In genomic region chr2:90874025-90874424, GRCm38 (mm10) we compare ENCODE assay signal across 32 mouse cellular contexts. TPM values are rescaled to one million over a fixed set of nuclear protein-coding genes. Genes with fewer than 3 reads are reported as not detected.
DNase-seq lines count a peak whose midpoint lies in the region; ATAC-seq lines count a peak whose summit lies in the region.
"Had no signal": no experiment of that assay in that cellular context is flagged by ENCODE, and none has a peak within 500 bp of the region (broad histone marks: within the 10 kb centered on the region; RNA-seq: fewer than 3 reads in every experiment).

No protein-coding gene starts in this region.

- H3K9ac ChIP-seq in kidney, embryonic 16.5 days (replicated peaks; ENCODE audit: low read length) = no peak overlapping the region
- H3K9ac ChIP-seq: heart, embryonic 13.5 days; hindbrain, embryonic 12.5 days; intestine, embryonic 15.5 days; limb, embryonic 15.5 days; liver, embryonic 15.5 days; lung, embryonic 14.5 days; midbrain, embryonic 15.5 days; neural tube, embryonic 15.5 days; stomach, embryonic 15.5 days had no signal

- ATAC-seq in kidney, embryonic 16.5 days (ENCODE audit: low FRiP score, low TSS enrichment) = no peak
- ATAC-seq: activated CD4-positive, CD25-positive, alpha-beta regulatory T cell, adult 4 months; forebrain, embryonic 16.5 days; hindbrain, postnatal 0 days; intestine, embryonic 15.5 days; midbrain, embryonic 15.5 days had no signal

- no peaks in the 10 kb centered on the region for H3K4me1 ChIP-seq in kidney, embryonic 16.5 days (ENCODE audit: insufficient read depth, low read length)
- H3K4me1 ChIP-seq: hindbrain, embryonic 12.5 days; limb, embryonic 10.5 days; limb, embryonic 15.5 days; midbrain, embryonic 15.5 days had no signal

- no peak overlapping the region for H3K4me3 ChIP-seq in kidney, embryonic 16.5 days (ENCODE audit: low read length)
- H3K4me3 ChIP-seq: erythroblast, embryonic 14.5 days; heart, embryonic 13.5 days; hindbrain, embryonic 12.5 days; intestine, embryonic 15.5 days; limb, embryonic 10.5 days; limb, embryonic 15.5 days; liver, embryonic 15.5 days; midbrain, embryonic 10.5 days; midbrain, embryonic 15.5 days; neural tube, embryonic 15.5 days; stomach, embryonic 15.5 days had no signal

- H3K36me3 ChIP-seq in kidney, embryonic 16.5 days (ENCODE audit: insufficient read depth, low read length) = no peaks in the 10 kb centered on the region
- H3K36me3 ChIP-seq: heart, embryonic 13.5 days; hindbrain, embryonic 12.5 days; intestine, embryonic 15.5 days; limb, embryonic 10.5 days; limb, embryonic 15.5 days; liver, embryonic 15.5 days; midbrain, embryonic 10.5 days; midbrain, embryonic 15.5 days; neural tube, embryonic 15.5 days; stomach, embryonic 15.5 days had no signal

- intact Hi-C loops in heart, postnatal 10 days (cut with DNase I) = no loop called here
- intact Hi-C loops in heart, postnatal 25 days (cut with DNase I) = loop anchor here (2.0 kb wide), 1 partner anchor 21 kb away; no protein-coding TSS in a partner anchor

- 90% methylated on average over 1 of the region's 1 CpGs for WGBS in kidney, embryonic 16.5 days

- H3K4me2 ChIP-seq in kidney, embryonic 16.5 days (replicated peaks; ENCODE audit: low read depth, low read length) = no peak overlapping the region
- H3K4me2 ChIP-seq: heart, embryonic 13.5 days; hindbrain, embryonic 12.5 days; intestine, embryonic 15.5 days; limb, embryonic 15.5 days; liver, embryonic 15.5 days; lung, embryonic 14.5 days; midbrain, embryonic 15.5 days; neural tube, embryonic 15.5 days; stomach, embryonic 15.5 days had no signal

- H3K9me3 ChIP-seq in kidney, embryonic 16.5 days (ENCODE audit: low read length) = no peaks in the 10 kb centered on the region
- H3K9me3 ChIP-seq: heart, embryonic 13.5 days; hindbrain, embryonic 12.5 days; intestine, embryonic 15.5 days; limb, embryonic 10.5 days; limb, embryonic 15.5 days; liver, embryonic 15.5 days; midbrain, embryonic 10.5 days; midbrain, embryonic 15.5 days; neural tube, embryonic 15.5 days; stomach, embryonic 15.5 days had no signal

- H3K27me3 ChIP-seq in kidney, embryonic 16.5 days (ENCODE audit: insufficient read depth, low read length) = no peaks in the 10 kb centered on the region
- H3K27me3 ChIP-seq: CH12.LX; heart, embryonic 13.5 days; hindbrain, embryonic 12.5 days; intestine, embryonic 15.5 days; limb, embryonic 15.5 days; midbrain, embryonic 15.5 days; neural tube, embryonic 15.5 days; stomach, embryonic 15.5 days had no signal

- H3K27ac ChIP-seq in kidney, embryonic 16.5 days (ENCODE audit: low read length) = no peak overlapping the region
- H3K27ac ChIP-seq: heart, embryonic 13.5 days; hindbrain, embryonic 12.5 days; hindbrain, postnatal 0 days; intestine, embryonic 15.5 days; kidney, postnatal 0 days; limb, embryonic 10.5 days; limb, embryonic 15.5 days; liver, embryonic 15.5 days; midbrain, embryonic 10.5 days; midbrain, embryonic 15.5 days; neural tube, embryonic 15.5 days; stomach, embryonic 15.5 days had no signal

- DNase-seq in adrenal gland, postnatal 14 days = peak; percentile 19
- DNase-seq in adrenal gland, postnatal 10 days = no peak
- peak; percentile 67 for DNase-seq in cerebellum, adult 9-11 months
- no peak for DNase-seq in cerebellum, postnatal 10 days
- DNase-seq in heart, postnatal 10 days = peak; percentile 30
- no peak for DNase-seq in heart, postnatal 25 days (ENCODE audit: low spot score)
- DNase-seq: adrenal gland, adult 2 months; gastrocnemius, postnatal 14 days; kidney, adult 2 months; kidney, postnatal 4 days; lung, embryonic 14.5 days; lung, postnatal 14 days; retina, postnatal 1 day; right cerebral cortex, postnatal 14 days had no signal

RNA-seq across cellular contexts. Expression of gene C1qtnf4, which starts 11.6 kb away (rescaled TPM):
- 2.3 and 2.8 TPM in 2 replicates for total RNA-seq in adrenal gland, postnatal 14 days (2021)
- 1 to 10 TPM; 3.3 to 4.8 TPM for total RNA-seq in adrenal gland, postnatal 10 days (2021)
- total RNA-seq in heart, postnatal 10 days (2021) = 1 to 10 TPM; 6.2 to 6.6 TPM
- total RNA-seq in heart, postnatal 25 days (2021) = 1 to 10 TPM; 3.6 to 4.1 TPM
- 6.5 and 7.0 TPM in 2 replicates for polyA plus RNA-seq in kidney, embryonic 16.5 days (2015; fragmentation: Nextera tagmentation; extraction: Ambion mirVana)
- total RNA-seq: CH12.LX; common myeloid progenitor, adult 5-6 weeks had no signal

RNA-seq across cellular contexts. Expression of gene Mtch2, which starts 27.1 kb away (rescaled TPM):
- 416 and 423 TPM in 2 replicates for total RNA-seq in adrenal gland, postnatal 14 days (2021)
- total RNA-seq in adrenal gland, postnatal 10 days (2021) = 100 to 1,000 TPM; 412 to 444 TPM
- total RNA-seq in heart, postnatal 10 days (2021) = 100 to 1,000 TPM; 205 TPM
- 100 to 1,000 TPM; 187 to 188 TPM for total RNA-seq in heart, postnatal 25 days (2021)
- polyA plus RNA-seq in kidney, embryonic 16.5 days (2015; fragmentation: Nextera tagmentation; extraction: Ambion mirVana) = 240 and 244 TPM in 2 replicates

RNA-seq across cellular contexts. Expression of gene Kbtbd4, which starts 30.5 kb away (rescaled TPM):
- 26.5 and 29.4 TPM in 2 replicates for total RNA-seq in adrenal gland, postnatal 14 days (2021)
- 10 to 100 TPM; 24.6 to 26.6 TPM for total RNA-seq in adrenal gland, postnatal 10 days (2021)
- 10 to 100 TPM; 21.7 to 26.1 TPM for total RNA-seq in heart, postnatal 10 days (2021)
- 10 to 100 TPM; 18.0 to 22.2 TPM for total RNA-seq in heart, postnatal 25 days (2021)
- polyA plus RNA-seq in kidney, embryonic 16.5 days (2015; fragmentation: Nextera tagmentation; extraction: Ambion mirVana) = 46.8 and 50.2 TPM in 2 replicates

RNA-seq across cellular contexts. Expression of gene Ndufs3, which starts 30.6 kb away (rescaled TPM):
- 551 and 591 TPM in 2 replicates for total RNA-seq in adrenal gland, postnatal 14 days (2021)
- 100 to 1,000 TPM; 692 to 778 TPM for total RNA-seq in adrenal gland, postnatal 10 days (2021)
- 100 to 1,000 TPM; 693 to 709 TPM for total RNA-seq in heart, postnatal 10 days (2021)
- 100 to 1,000 TPM; 854 to 889 TPM for total RNA-seq in heart, postnatal 25 days (2021)
- polyA plus RNA-seq in kidney, embryonic 16.5 days (2015; fragmentation: Nextera tagmentation; extraction: Ambion mirVana) = 246 and 251 TPM in 2 replicates

Comparison
In these comparisons a context has a peak if more than half of its experiments do, and no peak if none do; other contexts are left out.
1. DNase-seq: peak in adrenal gland, postnatal 14 days (single experiment), cerebellum, adult 9-11 months (single experiment) and heart, postnatal 10 days (2 of 2); none in adrenal gland, postnatal 10 days (single experiment), cerebellum, postnatal 10 days (0 of 2) and heart, postnatal 25 days (single experiment).